10 mouse cellular contexts compared by ENCODE assay signal in the genomic region with DNA sequence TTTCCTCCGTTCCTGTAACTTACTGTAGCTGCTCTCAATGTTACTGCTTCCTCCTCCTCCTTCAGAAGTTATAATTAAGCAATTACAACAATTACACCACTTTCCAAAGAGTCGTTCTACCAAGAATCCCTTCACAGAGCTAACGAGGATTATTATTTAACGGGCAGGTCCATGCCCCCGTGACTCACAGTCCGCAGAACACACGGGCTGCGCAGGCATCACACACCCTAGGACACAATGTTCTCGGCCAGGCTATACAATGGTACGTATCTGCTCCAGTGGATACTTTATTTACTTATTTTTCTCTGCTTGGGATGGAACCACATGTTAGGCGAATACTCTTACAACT. TPM values are rescaled to one million over a fixed set of nuclear protein-coding genes. Genes with fewer than 3 reads are reported as not detected.
DNase-seq lines count a peak whose midpoint lies in the region; ATAC-seq and TF ChIP-seq lines count a peak whose summit lies in the region.
"Had no signal": no experiment of that assay in that cellular context is flagged by ENCODE, and none has a peak within 500 bp of the region (broad histone marks: within the 10 kb centered on the region; RNA-seq: fewer than 3 reads in every experiment).

No protein-coding gene starts in this region.

- H3K4me1 ChIP-seq in heart, embryonic 16.5 days (ENCODE audit: control insufficient read depth, insufficient read depth, low read length): peaks cover 12% of the 10 kb centered on the region
- peaks cover 4% of the 10 kb centered on the region for H3K4me1 ChIP-seq in limb, embryonic 12.5 days (replicated peaks)
- peaks cover 6% of the 10 kb centered on the region; the same call in 1 of the 2 replicates for H3K4me1 ChIP-seq in neural tube, embryonic 14.5 days (ENCODE audit: control insufficient read depth, insufficient read depth, low read length)

- peak overlapping the region; percentile 75 for H3K9ac ChIP-seq in heart, embryonic 16.5 days (ENCODE audit: low read length)
- H3K9ac ChIP-seq in limb, embryonic 12.5 days (replicated peaks): peak overlapping the region; percentile 57
- peak overlapping the region; percentile 48; the same call in 1 of the 2 replicates for H3K9ac ChIP-seq in neural tube, embryonic 14.5 days (replicated peaks; ENCODE audit: low read depth, low read length)

- no peaks in the 10 kb centered on the region for H3K27me3 ChIP-seq in heart, embryonic 16.5 days (ENCODE audit: control insufficient read depth, insufficient read depth, low read length)
- H3K27me3 ChIP-seq in limb, embryonic 12.5 days: no peaks in the 10 kb centered on the region
- H3K27me3 ChIP-seq in neural tube, embryonic 14.5 days (ENCODE audit: control insufficient read depth, insufficient read depth, low read length): no peaks in the 10 kb centered on the region
- H3K27me3 ChIP-seq: Patski had no signal

- peaks cover 16% of the 10 kb centered on the region for H3K36me3 ChIP-seq in heart, embryonic 16.5 days (ENCODE audit: control insufficient read depth, insufficient read depth)
- H3K36me3 ChIP-seq in limb, embryonic 12.5 days: peaks cover 29% of the 10 kb centered on the region
- peaks cover 15% of the 10 kb centered on the region for H3K36me3 ChIP-seq in neural tube, embryonic 14.5 days (ENCODE audit: control insufficient read depth, insufficient read depth, low read length)

- H3K27ac ChIP-seq in left cerebral cortex, adult 2 months: no peak overlapping the region
- H3K27ac ChIP-seq in heart, embryonic 16.5 days (ENCODE audit: low read length): peak overlapping the region; percentile 77
- peak overlapping the region; percentile 41; the same call in 1 of the 2 replicates for H3K27ac ChIP-seq in limb, embryonic 12.5 days
- no peak overlapping the region for H3K27ac ChIP-seq in neural tube, embryonic 14.5 days (ENCODE audit: low read depth, low read length)

- intact Hi-C loops in left cerebral cortex, adult 2 months (cut with DNase I): no loop called here
- intact Hi-C loops in left cerebral cortex, postnatal 25 days (cut with DNase I): no loop called here

- DNase-seq in left cerebral cortex, adult 2 months (ENCODE audit: extremely low spot score in 1 of 2, low spot score in 2 of 2): no peak
- DNase-seq in left cerebral cortex, postnatal 25 days (ENCODE audit: low spot score in 2 of 2): no peak
- DNase-seq in left cerebral cortex, adult 18-20 months (ENCODE audit: low spot score in 2 of 2): no peak
- no peak for DNase-seq in natural killer cell, adult 2 months (ENCODE audit: low spot score in 2 of 2)
- DNase-seq in layer of hippocampus, adult 18-20 months (ENCODE audit: low spot score in 2 of 2): no peak

- peak overlapping the region; percentile 47 for H3K4me3 ChIP-seq in left cerebral cortex, adult 2 months
- peak overlapping the region; percentile 59 for H3K4me3 ChIP-seq in heart, embryonic 16.5 days (ENCODE audit: low read length)
- H3K4me3 ChIP-seq in limb, embryonic 12.5 days (replicated peaks): peak overlapping the region; percentile 49
- peak overlapping the region; percentile 39 for H3K4me3 ChIP-seq in neural tube, embryonic 14.5 days (ENCODE audit: low read depth, low read length)

- peak overlapping the region; percentile 94 for H3K4me2 ChIP-seq in heart, embryonic 16.5 days (ENCODE audit: low read depth, low read length)
- H3K4me2 ChIP-seq in limb, embryonic 12.5 days: peak overlapping the region; percentile 92
- H3K4me2 ChIP-seq in neural tube, embryonic 14.5 days (ENCODE audit: low read depth, low read length): peak overlapping the region; percentile 88

- WGBS in heart, embryonic 16.5 days: 25% methylated on average over 11 of the region's 11 CpGs
- 22% methylated on average over 11 of the region's 11 CpGs for WGBS in limb, embryonic 12.5 days
- 21% methylated on average over 11 of the region's 11 CpGs for WGBS in neural tube, embryonic 14.5 days

- no peak for TF ChIP-seq CTCF in left cerebral cortex, adult 2 months (IDR thresholded peaks at IDR 0.05)

- peak; percentile 14; the same call in 1 of the 2 replicates for ATAC-seq in heart, embryonic 16.5 days (replicated peaks; ENCODE audit: extremely low read depth, insufficient read depth, low FRiP score)
- no peak for ATAC-seq in limb, embryonic 12.5 days (ENCODE audit: insufficient number of reproducible peaks, insufficient read depth, low FRiP score, low TSS enrichment, low read depth)
- ATAC-seq in neural tube, embryonic 14.5 days (ENCODE audit: low read depth): no peak
- ATAC-seq: Patski had no signal

- H3K9me3 ChIP-seq in heart, embryonic 16.5 days (replicated peaks; ENCODE audit: control insufficient read depth, low read length): no peaks in the 10 kb centered on the region
- no peaks in the 10 kb centered on the region for H3K9me3 ChIP-seq in limb, embryonic 12.5 days
- no peaks in the 10 kb centered on the region for H3K9me3 ChIP-seq in neural tube, embryonic 14.5 days (ENCODE audit: control insufficient read depth, low read length)

RNA-seq across cellular contexts. Expression of gene Polr2i, which starts 11.8 kb away (rescaled TPM):
- 10 to 100 TPM; 53.3 to 56.3 TPM for total RNA-seq in left cerebral cortex, adult 2 months (2021)
- 10 to 100 TPM; 57.6 to 59.5 TPM for total RNA-seq in left cerebral cortex, postnatal 25 days (2021)
- 112 TPM in 2 replicates for polyA plus RNA-seq in heart, embryonic 16.5 days (2015; fragmentation: Nextera tagmentation; extraction: Ambion mirVana)
- polyA plus RNA-seq in limb, embryonic 12.5 days (2016; fragmentation: Nextera tagmentation; extraction: Ambion mirVana): 174 and 182 TPM in 2 replicates
- polyA plus RNA-seq in neural tube, embryonic 14.5 days (2014; fragmentation: Nextera tagmentation; extraction: Ambion mirVana): 176 and 217 TPM in 2 replicates
- 10 to 100 TPM; 58.0 to 60.0 TPM for total RNA-seq in left cerebral cortex, adult 18-20 months (2021)
- 10 to 100 TPM; 55.1 to 59.8 TPM for total RNA-seq in layer of hippocampus, adult 18-20 months (2021)

RNA-seq across cellular contexts. Expression of gene Tbcb, which starts 12.1 kb away (rescaled TPM):
- total RNA-seq in left cerebral cortex, adult 2 months (2021): 100 to 1,000 TPM; 125 to 133 TPM
- total RNA-seq in left cerebral cortex, postnatal 25 days (2021): 100 to 1,000 TPM; 130 to 143 TPM
- polyA plus RNA-seq in heart, embryonic 16.5 days (2015; fragmentation: Nextera tagmentation; extraction: Ambion mirVana): 134 and 154 TPM in 2 replicates
- 214 and 222 TPM in 2 replicates for polyA plus RNA-seq in limb, embryonic 12.5 days (2016; fragmentation: Nextera tagmentation; extraction: Ambion mirVana)
- polyA plus RNA-seq in neural tube, embryonic 14.5 days (2014; fragmentation: Nextera tagmentation; extraction: Ambion mirVana): 402 and 413 TPM in 2 replicates
- 100 to 1,000 TPM; 127 to 141 TPM for total RNA-seq in left cerebral cortex, adult 18-20 months (2021)
- total RNA-seq in layer of hippocampus, adult 18-20 months (2021): 100 to 1,000 TPM; 128 to 131 TPM

RNA-seq across cellular contexts. Expression of gene Ovol3, which starts 15.5 kb away (rescaled TPM):
- total RNA-seq in left cerebral cortex, adult 2 months (2021): not detected
- total RNA-seq in left cerebral cortex, postnatal 25 days (2021): not detected
- 0.20 TPM in 1 of 2 replicates, not detected in the other for polyA plus RNA-seq in heart, embryonic 16.5 days (2015; fragmentation: Nextera tagmentation; extraction: Ambion mirVana)
- not detected in 2 replicates for polyA plus RNA-seq in limb, embryonic 12.5 days (2016; fragmentation: Nextera tagmentation; extraction: Ambion mirVana)
- polyA plus RNA-seq in neural tube, embryonic 14.5 days (2014; fragmentation: Nextera tagmentation; extraction: Ambion mirVana): not detected in 2 replicates
- total RNA-seq in left cerebral cortex, adult 18-20 months (2021): not detected
- total RNA-seq in layer of hippocampus, adult 18-20 months (2021): not detected
- total RNA-seq: left cerebral cortex, adult 8-10 months had no signal
- polyA plus RNA-seq: Patski had no signal

RNA-seq across cellular contexts. Expression of gene Capns1, which starts 21.4 kb away (rescaled TPM):
- 100 to 1,000 TPM; 173 to 175 TPM for total RNA-seq in left cerebral cortex, adult 2 months (2021)
- 100 to 1,000 TPM; 180 to 183 TPM for total RNA-seq in left cerebral cortex, postnatal 25 days (2021)
- 85.4 and 87.7 TPM in 2 replicates for polyA plus RNA-seq in heart, embryonic 16.5 days (2015; fragmentation: Nextera tagmentation; extraction: Ambion mirVana)
- 75.6 and 77.9 TPM in 2 replicates for polyA plus RNA-seq in limb, embryonic 12.5 days (2016; fragmentation: Nextera tagmentation; extraction: Ambion mirVana)
- 61.7 and 63.1 TPM in 2 replicates for polyA plus RNA-seq in neural tube, embryonic 14.5 days (2014; fragmentation: Nextera tagmentation; extraction: Ambion mirVana)
- 100 to 1,000 TPM; 174 to 176 TPM for total RNA-seq in left cerebral cortex, adult 18-20 months (2021)
- total RNA-seq in layer of hippocampus, adult 18-20 months (2021): 100 to 1,000 TPM; 205 to 227 TPM

RNA-seq across cellular contexts. Expression of gene Cox7a1, which starts 36.0 kb away (rescaled TPM):
- 1 to 10 TPM; 2.9 to 7.2 TPM for total RNA-seq in left cerebral cortex, adult 2 months (2021)
- total RNA-seq in left cerebral cortex, postnatal 25 days (2021): 1 to 10 TPM; 5.5 to 6.0 TPM
- polyA plus RNA-seq in heart, embryonic 16.5 days (2015; fragmentation: Nextera tagmentation; extraction: Ambion mirVana): 506 and 580 TPM in 2 replicates
- polyA plus RNA-seq in limb, embryonic 12.5 days (2016; fragmentation: Nextera tagmentation; extraction: Ambion mirVana): 2.4 and 2.9 TPM in 2 replicates
- polyA plus RNA-seq in neural tube, embryonic 14.5 days (2014; fragmentation: Nextera tagmentation; extraction: Ambion mirVana): 4.7 and 5.9 TPM in 2 replicates
- total RNA-seq in left cerebral cortex, adult 18-20 months (2021): 1 to 10 TPM; 4.7 to 5.8 TPM
- 1 to 10 TPM; 3.1 to 4.6 TPM for total RNA-seq in layer of hippocampus, adult 18-20 months (2021)

Comparison
In these comparisons a context has a peak if more than half of its experiments do, and no peak if none do; other contexts are left out.
1. H3K27ac ChIP-seq: peak in heart, embryonic 16.5 days (single experiment) and limb, embryonic 12.5 days (single experiment); none in left cerebral cortex, adult 2 months (single experiment) and neural tube, embryonic 14.5 days (single experiment).
2. Peak in every context shown above with its lines, with median percentiles within 50 percentile points of each other: H3K4me3 ChIP-seq, H3K4me2 ChIP-seq and H3K9ac ChIP-seq.